Mouse (Mus musculus) hindbrain, embryonic 12.5 days (tissue): ENCODE measurements at regions not wholly inside any gene's neighbourhood (a gene's known extent, or its start where the extent isn't known, plus 50 kb on each side); places are given as distances from the start of the nearest gene placed in this dataset.
A peak's percentile ranks its signal among the peaks of the same experiment; 100 is the strongest.
"Not testable (repeated sequence)": the region's sequence is repeated elsewhere in the genome, so short reads cannot be mapped to it uniquely, and the experiment has no call there.

ENCODE experiments used
- ATAC-seq: fragments of 200-750 bp; cut with Nextera tagmentation; 2 replicates; pipeline ENCODE4 v1.8.0; 2017; ENCODE audit warnings: moderate TSS enrichment; ENCODE audit not compliant: low FRiP score
- H3K27ac ChIP-seq: fragments of 300-500 bp; sonication (generic); 2 replicates; pipeline ENCODE4 v1.5.1; 2016; ENCODE audit warnings: mild to moderate bottlenecking
- H3K27me3 ChIP-seq: fragments of 300-500 bp; sonication (generic); 2 replicates; pipeline ENCODE4 v1.6.1; 2016; ENCODE audit warnings: mild to moderate bottlenecking
- H3K36me3 ChIP-seq: fragments of 300-500 bp; sonication (generic); 2 replicates; pipeline ENCODE4 v1.6.1; 2016; ENCODE audit warnings: mild to moderate bottlenecking
- H3K4me1 ChIP-seq: fragments of 300-500 bp; sonication (generic); 2 replicates; pipeline ENCODE4 v1.6.1; 2016
- H3K4me2 ChIP-seq: fragments of 300-500 bp; sonication (generic); replicated peaks from 2 replicates; pipeline ENCODE4 v1.6.1; 2016; ENCODE audit warnings: mild to moderate bottlenecking
- H3K4me3 ChIP-seq: fragments of 300-500 bp; sonication (generic); 2 replicates; pipeline ENCODE4 v1.5.1; 2016; ENCODE audit warnings: mild to moderate bottlenecking
- H3K9ac ChIP-seq: fragments of 300-500 bp; sonication (generic); 2 replicates; pipeline ENCODE4 v1.6.1; 2016; ENCODE audit warnings: mild to moderate bottlenecking, moderate library complexity
- H3K9me3 ChIP-seq: fragments of 300-500 bp; sonication (generic); replicated peaks from 2 replicates; pipeline ENCODE4 v1.6.1; 2016; ENCODE audit warnings: mild to moderate bottlenecking
- WGBS: fragments of 180-500 bp; shearing (Covaris S2); methylation state at CpG from one replicate; pipeline ENCODE4 v1.1.7; 2016; 5-methylcytosine and 5-hydroxymethylcytosine counted together

DNA sequence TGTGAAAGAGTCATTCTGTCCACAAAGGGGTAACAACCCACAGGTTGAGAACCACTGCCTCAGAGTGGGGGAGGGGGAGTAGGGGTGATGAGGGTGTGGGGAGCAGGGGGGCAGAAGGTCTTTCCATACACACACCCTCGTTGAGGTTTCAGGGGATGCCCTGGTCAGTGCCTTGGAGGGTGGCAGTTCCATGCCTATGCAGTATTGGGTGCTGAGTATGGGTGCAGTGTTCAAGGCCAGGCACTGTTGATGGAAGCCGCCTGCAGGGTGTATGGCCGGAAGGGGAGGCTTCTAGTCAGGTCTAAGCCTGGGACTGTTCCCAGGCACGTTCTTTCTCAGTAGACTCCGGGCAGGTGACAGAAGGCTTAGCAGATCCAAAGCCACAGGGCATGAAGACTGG, 234.1 kb downstream of the 3100002H09Rik start:
- Histone ChIP-seq H3K4me3 (no peak overlapping the region), H3K9me3 (no peaks in the 10 kb centered on the region), H3K27me3 (peaks cover 3% of the 10 kb centered on the region; the same call in 1 of the 2 replicates), H3K4me1 (peaks cover 9% of the 10 kb centered on the region), H3K9ac (no peak overlapping the region), H3K27ac (no peak overlapping the region), H3K4me2 (no peak overlapping the region), H3K36me3 (no peaks in the 10 kb centered on the region)
- no peak for ATAC-seq
- WGBS = 65% methylated on average over 5 of the region's 5 CpGs

DNA sequence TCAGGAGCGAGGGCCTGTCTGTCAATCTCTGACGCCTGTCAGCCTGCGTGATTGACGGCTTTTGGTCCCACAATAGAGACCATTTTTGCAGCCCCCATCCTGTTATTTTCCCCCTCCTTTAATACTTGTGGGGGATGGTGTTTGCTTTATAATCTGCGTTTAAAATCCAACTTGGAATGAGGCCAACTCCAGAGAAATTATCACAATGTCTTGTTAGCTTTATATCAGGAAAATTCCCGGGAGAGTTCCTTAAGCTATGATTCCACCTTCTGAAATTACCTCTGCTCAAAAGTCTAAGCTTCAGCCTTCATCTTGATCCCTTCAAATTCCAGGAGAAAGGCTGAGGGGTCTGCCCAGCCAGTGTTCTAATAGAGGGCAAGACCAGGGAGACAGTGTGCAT, 235.0 kb downstream of the 3100002H09Rik start:
- Histone ChIP-seq H3K4me2 (no peak overlapping the region), H3K27ac (0 out of 2 replicates have a peak overlapping the region, but pooled peaks have one; percentile 17), H3K9me3 (no peaks in the 10 kb centered on the region), H3K9ac (no peak overlapping the region), H3K27me3 (peaks cover 3% of the 10 kb centered on the region; the same call in 1 of the 2 replicates), H3K4me3 (no peak overlapping the region), H3K36me3 (no peaks in the 10 kb centered on the region), H3K4me1 (peaks cover 9% of the 10 kb centered on the region)
- WGBS = 58% methylated on average over 6 of the region's 6 CpGs
- ATAC-seq = no peak

DNA sequence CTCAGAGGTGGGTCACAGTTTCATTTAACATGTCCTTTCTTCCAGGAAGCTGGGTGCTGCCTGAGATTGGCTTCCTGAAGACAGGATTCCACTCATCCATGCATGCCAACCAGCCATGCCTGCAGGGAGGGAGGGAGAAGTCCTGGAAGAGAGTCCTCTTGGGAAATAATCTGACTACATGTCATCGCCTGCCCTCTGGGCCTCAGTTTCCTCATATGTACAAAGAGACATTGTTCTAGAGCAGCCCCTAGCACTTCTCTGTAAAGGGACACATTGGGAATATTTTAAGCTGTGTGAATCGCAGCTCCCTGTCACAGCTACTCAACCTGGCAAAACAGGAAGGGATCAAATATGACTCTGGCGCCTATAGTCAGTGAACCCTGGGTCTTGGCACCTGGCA, 241.8 kb downstream of the 3100002H09Rik start:
- Histone ChIP-seq H3K27ac (no peak overlapping the region), H3K4me3 (no peak overlapping the region), H3K9ac (no peak overlapping the region), H3K4me1 (no peaks in the 10 kb centered on the region), H3K27me3 (peaks cover 2% of the 10 kb centered on the region; the same call in 1 of the 2 replicates), H3K4me2 (no peak overlapping the region), H3K36me3 (no peaks in the 10 kb centered on the region), H3K9me3 (no peaks in the 10 kb centered on the region)
- 81% methylated on average over 3 of the region's 3 CpGs for WGBS
- ATAC-seq = no peak

DNA sequence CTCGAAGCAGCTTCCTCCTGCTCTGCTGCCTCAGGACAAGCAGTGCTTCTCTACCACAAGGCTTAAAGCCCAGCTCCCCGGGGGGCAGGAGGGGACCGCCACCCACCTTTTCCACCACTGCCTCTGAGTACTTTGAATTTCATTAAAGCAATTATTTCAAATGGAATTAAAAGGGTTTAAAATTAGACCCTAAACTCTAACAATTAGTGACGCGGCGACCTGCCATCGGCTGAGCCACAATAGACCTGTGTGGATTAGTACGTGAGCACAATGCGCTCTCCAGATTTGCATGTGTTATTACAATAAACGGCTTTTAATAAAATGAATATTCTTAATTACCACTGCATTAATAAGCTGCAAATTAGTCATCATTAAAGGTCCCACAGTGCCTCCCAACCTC, 242.5 kb downstream of the 3100002H09Rik start:
- no peak overlapping the region for H3K9ac ChIP-seq
- 74% methylated on average over 10 of the region's 10 CpGs for WGBS
- no peaks in the 10 kb centered on the region for H3K36me3 ChIP-seq
- H3K4me2 ChIP-seq = no peak overlapping the region
- no peaks in the 10 kb centered on the region for H3K27me3 ChIP-seq
- H3K9me3 ChIP-seq = no peaks in the 10 kb centered on the region
- H3K4me1 ChIP-seq = no peaks in the 10 kb centered on the region
- H3K27ac ChIP-seq = no peak overlapping the region
- no peak overlapping the region for H3K4me3 ChIP-seq
- ATAC-seq = no peak

DNA sequence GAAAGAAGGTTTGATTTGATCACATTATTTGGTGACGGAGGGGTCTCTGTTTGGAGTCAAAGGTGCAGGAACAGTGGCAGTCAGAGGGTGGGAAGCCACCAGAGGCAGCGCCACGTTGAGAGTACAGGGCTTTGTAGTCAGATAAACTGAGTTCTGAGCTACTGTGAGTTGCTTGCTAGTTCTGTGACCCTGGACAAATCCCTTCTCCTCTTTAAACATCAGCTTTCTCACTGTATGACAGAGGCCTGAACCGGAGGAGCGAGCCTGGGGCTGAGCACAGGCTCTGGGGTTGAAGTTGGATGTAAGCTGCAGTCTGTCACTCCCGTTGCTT, 250.1 kb downstream of the 3100002H09Rik start:
- no peak for ATAC-seq
- no peak overlapping the region for H3K27ac ChIP-seq

DNA sequence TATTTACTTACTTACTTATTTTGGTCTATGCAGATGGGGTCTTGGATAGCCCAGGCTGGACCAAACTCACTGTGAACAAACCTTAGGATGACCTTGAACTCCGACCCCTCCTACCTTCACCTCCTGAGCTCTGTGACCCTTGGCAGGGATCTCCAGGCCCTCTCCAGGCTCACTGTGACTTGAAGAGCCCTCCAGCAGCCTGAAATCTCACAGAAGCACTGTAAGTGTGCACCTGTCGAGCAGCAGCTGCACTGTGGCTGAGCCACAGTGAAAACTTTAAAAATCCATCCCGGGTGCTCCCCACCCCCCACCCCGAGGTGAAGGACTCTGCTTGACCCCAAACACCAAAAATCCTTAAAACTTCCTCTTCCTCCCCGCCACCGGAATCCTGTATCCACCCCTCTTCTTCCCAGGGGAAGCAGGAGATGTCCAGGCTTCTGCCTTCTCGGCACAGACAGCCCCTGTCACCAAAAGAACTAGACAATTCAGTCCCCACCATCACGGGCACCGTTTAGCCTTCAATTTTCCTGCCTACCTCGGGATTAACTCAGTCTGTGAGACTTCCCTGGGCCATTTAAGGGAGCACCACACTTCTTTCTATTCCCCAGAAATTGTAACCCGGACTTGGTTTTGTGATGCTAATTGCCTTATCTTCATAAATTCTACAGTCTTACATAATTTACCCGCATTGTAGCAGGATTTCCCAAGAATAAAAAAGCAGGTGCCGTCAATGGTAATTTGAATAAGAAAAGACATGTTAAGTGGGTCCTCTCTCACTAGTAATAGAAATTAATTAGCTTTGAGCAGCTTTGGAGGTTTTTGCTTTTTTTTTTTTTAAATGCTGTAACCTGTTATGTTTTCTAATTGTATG, 250.7 kb downstream of the 3100002H09Rik start:
- peaks cover 12% of the 10 kb centered on the region for H3K27me3 ChIP-seq
- no peak overlapping the region for H3K9ac ChIP-seq
- H3K4me3 ChIP-seq = no peak overlapping the region
- H3K4me1 ChIP-seq = peaks cover 5% of the 10 kb centered on the region; the same call in 1 of the 2 replicates
- ATAC-seq = no peak
- H3K27ac ChIP-seq = no peak overlapping the region
- H3K36me3 ChIP-seq = no peaks in the 10 kb centered on the region
- H3K9me3 ChIP-seq = no peaks in the 10 kb centered on the region
- WGBS = 28% methylated on average over 13 of the region's 13 CpGs
- no peak overlapping the region for H3K4me2 ChIP-seq

More for the DNA sequence above, 250.1 kb downstream of the 3100002H09Rik start:
- no peak overlapping the region for H3K4me2 ChIP-seq
- no peaks in the 10 kb centered on the region for H3K36me3 ChIP-seq
- H3K9me3 ChIP-seq = no peaks in the 10 kb centered on the region
- peaks cover 5% of the 10 kb centered on the region; the same call in 1 of the 2 replicates for H3K4me1 ChIP-seq
- H3K4me3 ChIP-seq = no peak overlapping the region
- H3K9ac ChIP-seq = no peak overlapping the region
- peaks cover 12% of the 10 kb centered on the region for H3K27me3 ChIP-seq
- WGBS = 45% methylated on average over 6 of the region's 6 CpGs

DNA sequence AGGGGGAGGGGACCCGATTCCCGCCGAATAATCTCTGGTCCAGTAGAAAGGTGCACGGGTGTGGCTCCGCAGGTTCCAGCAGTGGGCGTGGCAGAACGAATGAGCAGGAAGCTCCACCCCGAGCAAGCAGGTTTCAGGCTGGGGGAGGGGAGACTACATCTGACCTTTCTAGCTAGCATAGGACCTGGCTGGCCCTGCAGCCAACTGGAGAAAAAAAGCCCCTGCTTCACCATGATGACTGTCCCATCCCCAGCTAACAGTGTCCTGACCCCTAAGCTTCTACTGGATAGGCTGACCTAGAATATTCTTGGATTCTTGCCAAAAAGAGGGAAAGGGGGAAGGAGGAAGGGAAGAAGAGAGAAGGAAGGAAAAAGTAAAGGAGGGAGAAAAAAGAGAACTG, 252.1 kb downstream of the 3100002H09Rik start:
- ATAC-seq, H3K9ac ChIP-seq, H3K9me3 ChIP-seq, H3K4me3 ChIP-seq, H3K27ac ChIP-seq, H3K36me3 ChIP-seq, H3K4me1 ChIP-seq, H3K4me2 ChIP-seq: not testable (repeated sequence)
- peaks cover 12% of the 10 kb centered on the region for H3K27me3 ChIP-seq
- 0% methylated on average over 3 of the region's 8 CpGs for WGBS

DNA sequence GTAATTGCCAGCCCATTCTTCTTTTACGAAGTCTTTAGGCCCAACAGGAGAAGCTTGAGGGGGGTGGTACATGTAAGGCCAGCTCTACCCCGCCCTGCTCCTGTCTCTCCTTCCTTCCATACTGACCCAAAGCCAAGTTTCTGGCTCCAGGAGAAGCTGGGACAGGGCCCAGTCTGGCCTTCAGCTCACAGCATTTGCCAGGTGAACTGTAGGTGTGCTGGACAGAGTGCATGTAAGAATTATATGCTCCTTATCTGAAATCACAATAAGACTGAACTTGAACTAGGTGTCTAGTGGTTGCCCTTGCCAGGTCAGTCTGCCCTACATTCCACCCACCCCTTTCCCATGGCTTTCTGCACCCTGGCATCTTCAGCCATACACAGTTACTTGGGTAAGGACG, 260.2 kb downstream of the 3100002H09Rik start:
- H3K4me3 ChIP-seq = no peak overlapping the region
- H3K9me3 ChIP-seq = no peaks in the 10 kb centered on the region
- 86% methylated on average over 3 of the region's 3 CpGs for WGBS
- ATAC-seq = no peak
- no peaks in the 10 kb centered on the region for H3K4me1 ChIP-seq
- no peaks in the 10 kb centered on the region for H3K36me3 ChIP-seq
- H3K27ac ChIP-seq = no peak overlapping the region
- no peak overlapping the region for H3K4me2 ChIP-seq
- H3K9ac ChIP-seq = no peak overlapping the region
- H3K27me3 ChIP-seq = peaks cover 6% of the 10 kb centered on the region; the same call in 1 of the 2 replicates

DNA sequence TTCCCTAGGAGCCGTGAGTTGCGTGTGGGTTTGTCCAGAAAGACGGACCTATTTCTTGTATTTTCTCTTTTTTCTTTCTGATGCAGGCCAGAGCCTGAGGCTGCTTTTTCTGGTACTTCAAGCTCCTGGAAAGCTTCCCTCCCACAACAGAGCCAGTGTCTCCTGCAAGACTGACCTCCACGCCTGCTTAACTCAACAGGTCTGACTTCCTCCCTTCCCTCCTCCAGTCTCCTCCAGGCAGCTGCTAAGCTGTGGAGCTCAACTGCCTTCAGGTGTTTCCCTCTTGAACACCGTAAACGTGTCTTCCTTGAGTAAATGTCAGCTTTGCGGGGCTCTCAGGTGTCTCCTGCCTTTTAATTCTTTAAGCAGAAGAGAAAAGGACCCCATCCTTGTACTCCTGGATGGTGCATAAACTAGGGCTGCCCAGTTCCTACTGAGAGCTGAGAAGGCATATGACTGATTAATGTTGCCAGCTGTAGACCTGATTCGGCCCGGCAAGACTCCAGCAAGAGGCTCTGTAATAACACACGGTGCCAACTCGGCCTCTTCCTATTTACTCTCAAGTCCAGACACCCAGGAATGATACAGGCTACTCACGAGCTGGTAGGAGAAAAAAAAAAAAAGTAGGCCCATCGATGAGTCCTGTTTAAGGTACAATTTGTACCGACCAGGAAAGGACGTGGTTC, 260.9 kb downstream of the 3100002H09Rik start:
- 80% methylated on average over 15 of the region's 15 CpGs for WGBS
- Histone ChIP-seq H3K4me3 (no peak overlapping the region), H3K9ac (no peak overlapping the region), H3K36me3 (no peaks in the 10 kb centered on the region), H3K9me3 (no peaks in the 10 kb centered on the region), H3K4me2 (no peak overlapping the region), H3K27me3 (peaks cover 6% of the 10 kb centered on the region; the same call in 1 of the 2 replicates), H3K4me1 (no peaks in the 10 kb centered on the region), H3K27ac (no peak overlapping the region)
- ATAC-seq = no peak

DNA sequence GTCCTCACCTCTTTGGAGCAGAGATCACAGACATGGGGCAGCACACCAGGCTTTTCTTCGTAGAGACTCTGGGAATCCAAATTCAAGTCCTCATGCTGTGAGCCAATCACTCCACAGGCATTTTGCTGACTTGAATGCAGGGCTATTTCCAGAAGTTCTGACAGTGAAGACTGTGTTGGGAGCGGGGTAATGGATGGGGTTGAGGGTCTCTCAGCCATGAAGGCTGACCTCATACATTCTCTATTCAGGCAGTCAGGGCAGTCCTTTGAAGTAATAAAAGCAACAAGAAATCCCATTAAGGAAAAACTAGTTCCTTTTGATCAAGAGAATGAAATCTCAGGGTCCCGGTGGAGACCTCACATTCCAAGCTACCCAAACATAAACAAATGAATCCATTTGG, 261.5 kb downstream of the 3100002H09Rik start:
- no peak overlapping the region for H3K4me2 ChIP-seq
- 33% methylated on average over 3 of the region's 3 CpGs for WGBS
- peaks cover 6% of the 10 kb centered on the region; the same call in 1 of the 2 replicates for H3K27me3 ChIP-seq
- no peak for ATAC-seq
- H3K4me3 ChIP-seq = no peak overlapping the region
- H3K9me3 ChIP-seq = no peaks in the 10 kb centered on the region
- H3K9ac ChIP-seq = no peak overlapping the region
- no peaks in the 10 kb centered on the region for H3K36me3 ChIP-seq
- no peak overlapping the region for H3K27ac ChIP-seq
- no peaks in the 10 kb centered on the region for H3K4me1 ChIP-seq

DNA sequence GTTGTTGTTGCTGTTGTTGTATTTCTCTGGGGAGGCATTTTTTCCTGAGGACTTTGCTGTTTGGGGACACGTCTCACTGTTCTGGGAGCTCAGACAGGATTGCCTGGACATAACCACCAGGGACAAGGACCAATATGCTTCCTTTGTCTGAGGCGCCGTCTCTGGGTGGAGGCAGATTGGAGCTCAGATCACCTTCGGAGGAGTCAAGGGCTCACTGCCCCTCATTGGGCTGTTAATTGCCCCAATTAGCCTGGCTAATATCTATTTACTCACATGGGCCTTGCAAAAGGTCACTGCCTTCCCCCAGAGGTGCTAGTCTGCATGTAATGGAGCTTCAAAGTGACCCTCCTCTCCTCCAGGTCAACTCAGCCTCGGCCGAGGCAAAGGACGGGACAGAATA, 270.5 kb downstream of the 3100002H09Rik start:
- Histone ChIP-seq H3K36me3 (no peaks in the 10 kb centered on the region), H3K27me3 (no peaks in the 10 kb centered on the region), H3K4me2 (no peak overlapping the region), H3K9me3 (0 out of 2 replicates have a peak, but pooled peaks cover 3% of the 10 kb centered on the region), H3K4me1 (peaks cover 5% of the 10 kb centered on the region; the same call in 1 of the 2 replicates), H3K9ac (no peak overlapping the region), H3K4me3 (no peak overlapping the region), H3K27ac (no peak overlapping the region)
- WGBS = 47% methylated on average over 7 of the region's 7 CpGs
- no peak for ATAC-seq

DNA sequence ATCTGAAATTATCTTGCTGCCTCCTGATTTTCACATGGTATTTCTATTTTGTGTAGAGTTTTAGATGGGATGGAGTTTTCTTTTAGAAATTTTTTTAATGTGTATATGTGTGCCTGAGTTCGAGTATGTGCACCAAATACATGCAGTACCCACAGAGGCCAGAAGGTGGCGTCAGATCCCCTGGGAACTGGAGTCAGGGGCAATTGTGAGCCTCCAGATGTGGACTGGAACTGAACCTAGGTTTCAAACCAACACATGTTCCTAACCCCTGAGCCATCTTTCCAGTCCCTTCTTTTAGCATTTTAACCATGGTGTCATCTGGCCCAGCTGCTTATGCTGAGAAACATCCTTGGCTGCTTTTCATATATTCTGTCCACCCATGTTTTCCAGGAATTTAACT, 274.9 kb downstream of the 3100002H09Rik start:
- no peak for ATAC-seq
- no peak overlapping the region for H3K27ac ChIP-seq
- H3K4me1 ChIP-seq = peaks cover 5% of the 10 kb centered on the region; the same call in 1 of the 2 replicates
- no peak overlapping the region for H3K4me3 ChIP-seq
- no peak overlapping the region for H3K9ac ChIP-seq
- H3K9me3 ChIP-seq = no peaks in the 10 kb centered on the region
- H3K4me2 ChIP-seq = no peak overlapping the region
- no peaks in the 10 kb centered on the region for H3K36me3 ChIP-seq
- H3K27me3 ChIP-seq = no peaks in the 10 kb centered on the region
- WGBS = 73% methylated on average over 2 of the region's 2 CpGs
